Mouse (Mus musculus): ENCODE measurements around the gene Abhd4.

- TF ChIP-seq CTCF (IDR thresholded peaks at IDR 0.05; ENCODE audit: control insufficient read depth, insufficient read depth, insufficient replicate concordance, low read depth, low read length) (no peak), POLR2A (IDR thresholded peaks at IDR 0.05; ENCODE audit: control insufficient read depth, low read depth, low read length) (no peak)
Observed at GRCm38 (mm10) chr14:54220726-54221494, 33.1 kb upstream of the Abhd4 start.
